Comparison of ENCODE assay signal across 8 mouse cellular contexts in genomic region chr1:36938801-36939286, GRCm38 (mm10). TPM values are rescaled to one million over a fixed set of nuclear protein-coding genes. Genes with fewer than 3 reads are reported as not detected.
DNase-seq lines count a peak whose midpoint lies in the region; ATAC-seq and TF ChIP-seq lines count a peak whose summit lies in the region.

No protein-coding gene starts in this region.

- peak overlapping the region; percentile 99 for H3K27ac ChIP-seq in cortical plate, adult 2 months (ENCODE audit: insufficient read depth, low read length)
- H3K27ac ChIP-seq in heart, embryonic 16.5 days (ENCODE audit: low read length): peak overlapping the region; percentile 86
- H3K27ac ChIP-seq in limb, embryonic 12.5 days: peak overlapping the region; percentile 93

- peak overlapping the region; percentile 99 for H3K9ac ChIP-seq in heart, embryonic 16.5 days (ENCODE audit: low read length)
- peak overlapping the region; percentile 92 for H3K9ac ChIP-seq in limb, embryonic 12.5 days (replicated peaks)

- H3K27me3 ChIP-seq in heart, embryonic 16.5 days (ENCODE audit: control insufficient read depth, insufficient read depth, low read length): no peaks in the 10 kb centered on the region
- H3K27me3 ChIP-seq in limb, embryonic 12.5 days: no peaks in the 10 kb centered on the region

- no peak for TF ChIP-seq CTCF in cortical plate, adult 2 months (IDR thresholded peaks at IDR 0.05; ENCODE audit: extremely low read depth, insufficient read depth, low read length)

- peak; percentile 22 to 29 for DNase-seq in layer of hippocampus, postnatal 14 days (ENCODE audit: low spot score in 2 of 2)
- no peak for DNase-seq in layer of hippocampus, adult 9-10 months (ENCODE audit: low spot score)
- peak; percentile 59 for DNase-seq in NIH3T3 (ENCODE audit: low read depth)
- DNase-seq in naive thymus-derived CD4-positive, alpha-beta T cell, adult 2 months (ENCODE audit: low read depth): peak; percentile 56
- peak; percentile 46 to 61 for DNase-seq in thymus, postnatal 36 days

- H3K4me2 ChIP-seq in heart, embryonic 16.5 days (ENCODE audit: low read depth, low read length): peak overlapping the region; percentile 80
- peak overlapping the region; percentile 69 for H3K4me2 ChIP-seq in limb, embryonic 12.5 days

- under 1% methylated on average over 59 of the region's 59 CpGs for WGBS in heart, embryonic 16.5 days
- under 1% methylated on average over 46 of the region's 59 CpGs for WGBS in limb, embryonic 12.5 days

- ATAC-seq in heart, embryonic 16.5 days (replicated peaks; ENCODE audit: extremely low read depth, insufficient read depth, low FRiP score): peak; percentile 11
- ATAC-seq in limb, embryonic 12.5 days (ENCODE audit: insufficient number of reproducible peaks, insufficient read depth, low FRiP score, low TSS enrichment, low read depth): peak; percentile 26; the same call in 1 of the 2 replicates

- peak overlapping the region; percentile 77 for H3K4me3 ChIP-seq in cortical plate, adult 2 months (ENCODE audit: insufficient read depth, low read length)
- H3K4me3 ChIP-seq in heart, embryonic 16.5 days (ENCODE audit: low read length): peak overlapping the region; percentile 83
- peak overlapping the region; percentile 82 for H3K4me3 ChIP-seq in limb, embryonic 12.5 days (replicated peaks)

- no peaks in the 10 kb centered on the region for H3K36me3 ChIP-seq in heart, embryonic 16.5 days (ENCODE audit: control insufficient read depth, insufficient read depth)
- no peaks in the 10 kb centered on the region for H3K36me3 ChIP-seq in limb, embryonic 12.5 days

- no peak for TF ChIP-seq POLR2A in cortical plate, adult 2 months (IDR thresholded peaks at IDR 0.05; ENCODE audit: extremely low read depth, insufficient read depth, low read length)

- peaks cover 9% of the 10 kb centered on the region; the same call in 1 of the 2 replicates for H3K4me1 ChIP-seq in cortical plate, adult 2 months (ENCODE audit: control insufficient read depth, insufficient read depth, low read length)
- peaks cover 39% of the 10 kb centered on the region for H3K4me1 ChIP-seq in heart, embryonic 16.5 days (ENCODE audit: control insufficient read depth, insufficient read depth, low read length)
- peaks cover 19% of the 10 kb centered on the region for H3K4me1 ChIP-seq in limb, embryonic 12.5 days (replicated peaks)

- H3K9me3 ChIP-seq in heart, embryonic 16.5 days (replicated peaks; ENCODE audit: control insufficient read depth, low read length): no peaks in the 10 kb centered on the region
- H3K9me3 ChIP-seq in limb, embryonic 12.5 days: no peaks in the 10 kb centered on the region

RNA-seq across cellular contexts. Expression of gene Tmem131, which starts 4.6 kb away (rescaled TPM):
- 10 to 100 TPM; 57.2 to 59.7 TPM for total RNA-seq in layer of hippocampus, postnatal 14 days (2021)
- 34.0 and 35.3 TPM in 2 replicates for polyA plus RNA-seq in cortical plate, adult 2 months (2012; rRNA removed)
- polyA plus RNA-seq in heart, embryonic 16.5 days (2015; fragmentation: Nextera tagmentation; extraction: Ambion mirVana): 8.9 and 9.0 TPM in 2 replicates
- 15.6 and 17.4 TPM in 2 replicates for polyA plus RNA-seq in limb, embryonic 12.5 days (2016; fragmentation: Nextera tagmentation; extraction: Ambion mirVana)
